Mouse (Mus musculus) kidney, adult 2 months (tissue): ENCODE results near the gene Gtf3c5. TPM values are rescaled to one million over a fixed set of nuclear protein-coding genes. Genes with fewer than 3 reads are reported as not detected.

Experiments
- DNase-seq: peaks from one replicate; pipeline ENCODE4 v3.0.0; 2021
- H3K27ac ChIP-seq: fragments of 200-500 bp; 2 replicates; pipeline ENCODE4 v1.5.1; 2012; ENCODE audit warnings: low read depth, low read length, control low read depth, inconsistent platforms; ENCODE audit not compliant: insufficient read depth
- H3K27me3 ChIP-seq: fragments of 200-500 bp; replicated peaks from 2 replicates; pipeline ENCODE4 v1.6.1; 2012; ENCODE audit warnings: mild to moderate bottlenecking, moderate library complexity, low read length, inconsistent platforms; ENCODE audit not compliant: control insufficient read depth, insufficient read depth
- H3K36me3 ChIP-seq: fragments of 200-500 bp; 2 replicates; pipeline ENCODE4 v1.6.1; 2012; ENCODE audit warnings: mild to moderate bottlenecking, moderate library complexity, low read length, inconsistent platforms; ENCODE audit not compliant: control insufficient read depth, insufficient read depth
- H3K4me1 ChIP-seq: fragments of 200-500 bp; 2 replicates; pipeline ENCODE4 v1.6.1; 2011; ENCODE audit warnings: low read length; ENCODE audit not compliant: control insufficient read depth, insufficient read depth
- H3K4me3 ChIP-seq: fragments of 200-500 bp; 2 replicates; pipeline ENCODE4 v1.5.1; 2011; ENCODE audit warnings: mild to moderate bottlenecking, low read depth, low read length, control low read depth; ENCODE audit not compliant: insufficient read depth
- CTCF ChIP-seq: fragments of 200-500 bp; conservative IDR thresholded peaks from 2 replicates; pipeline ENCODE4 v1.5.1; 2011; ENCODE audit warnings: low read depth, mild to moderate bottlenecking, control low read depth, low read length, moderate library complexity, mixed read lengths; ENCODE audit not compliant: insufficient read depth, insufficient read length
- POLR2A ChIP-seq: fragments of 200-500 bp; IDR thresholded peaks from one replicate; pipeline ENCODE4 v1.6.1; 2011; ENCODE audit warnings: low read depth, low read length, control low read depth
- WGBS: fragments of 180-500 bp; shearing (Covaris S2); methylation state at CpG from one replicate; pipeline ENCODE4 v1.1.7; 2018; 5-methylcytosine and 5-hydroxymethylcytosine counted together
- polyA plus RNA-seq: library from polyadenylated mRNA; depleted of rRNA; stranded (reverse); fragments of >200 nt; gene quantifications from 2 replicates; pipeline ENCODE4 v1.2.3, GENCODE M21; 2012

Gene Gtf3c5
- polyA plus RNA-seq, 1 experiment: 20.8 TPM

DNA sequence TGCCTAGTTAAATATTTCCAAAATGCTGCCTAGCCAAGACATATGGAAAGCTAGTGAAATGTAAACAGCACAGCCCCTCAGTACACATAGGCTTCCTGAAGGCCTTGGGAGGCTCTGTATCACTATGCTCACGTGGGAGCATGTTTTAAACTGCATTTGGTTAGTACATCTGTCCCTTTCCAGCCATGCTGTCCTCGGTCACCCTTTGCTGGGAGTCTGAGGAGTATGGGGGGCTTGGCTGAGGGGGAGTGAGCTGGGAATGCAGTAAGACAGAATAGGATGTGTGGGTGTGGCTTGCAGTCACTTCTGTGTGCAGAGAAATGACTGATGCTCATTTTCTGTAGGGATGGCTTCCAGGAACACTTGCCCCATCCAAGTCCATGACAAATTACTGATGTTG lies 2.2 kb upstream of the Gtf3c5 start:
- no peak for DNase-seq
- Histone ChIP-seq H3K27me3 (no peaks in the 10 kb centered on the region), H3K4me1 (no peaks in the 10 kb centered on the region), H3K36me3 (no peaks in the 10 kb centered on the region), H3K27ac (no peak overlapping the region), H3K4me3 (no peak overlapping the region)
- TF ChIP-seq POLR2A: no peak
- TF ChIP-seq CTCF: no peak
- 42% methylated on average over 2 of the region's 2 CpGs for WGBS

DNA sequence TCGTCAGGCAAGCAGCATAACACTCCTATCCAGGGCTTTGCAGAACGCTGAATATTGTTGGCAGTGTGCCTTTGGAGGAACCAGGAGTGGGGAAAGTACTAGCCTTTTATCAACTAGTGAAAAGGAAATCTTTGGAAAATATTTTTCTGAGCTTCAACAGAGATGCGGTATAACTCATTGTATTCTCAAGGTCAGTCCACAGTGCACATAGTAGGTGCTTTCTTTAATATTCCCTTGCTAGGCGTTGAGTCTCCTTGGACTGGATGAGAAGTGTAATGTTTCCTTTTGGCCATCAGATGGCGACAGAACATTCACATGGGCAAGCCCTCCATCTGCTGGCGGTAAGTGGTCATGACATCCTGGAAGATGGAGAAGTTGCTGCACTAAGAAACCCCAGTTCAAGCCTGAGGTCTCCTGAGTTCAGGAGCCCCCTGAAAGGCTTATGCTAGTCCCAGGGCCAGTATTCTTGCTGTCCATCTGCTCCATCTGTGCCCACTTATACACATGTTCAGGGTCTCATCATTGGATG lies 1.6 kb upstream of the Gtf3c5 start:
- TF ChIP-seq CTCF: peak; percentile 100; the same call in 1 of the 2 replicates
- TF ChIP-seq POLR2A: no peak
- H3K27me3 ChIP-seq: no peaks in the 10 kb centered on the region
- H3K36me3 ChIP-seq: no peaks in the 10 kb centered on the region
- DNase-seq: peak; percentile 87
- H3K27ac ChIP-seq: no peak overlapping the region
- H3K4me3 ChIP-seq: no peak overlapping the region
- H3K4me1 ChIP-seq: no peaks in the 10 kb centered on the region
- WGBS: 14% methylated on average over 6 of the region's 6 CpGs

DNA sequence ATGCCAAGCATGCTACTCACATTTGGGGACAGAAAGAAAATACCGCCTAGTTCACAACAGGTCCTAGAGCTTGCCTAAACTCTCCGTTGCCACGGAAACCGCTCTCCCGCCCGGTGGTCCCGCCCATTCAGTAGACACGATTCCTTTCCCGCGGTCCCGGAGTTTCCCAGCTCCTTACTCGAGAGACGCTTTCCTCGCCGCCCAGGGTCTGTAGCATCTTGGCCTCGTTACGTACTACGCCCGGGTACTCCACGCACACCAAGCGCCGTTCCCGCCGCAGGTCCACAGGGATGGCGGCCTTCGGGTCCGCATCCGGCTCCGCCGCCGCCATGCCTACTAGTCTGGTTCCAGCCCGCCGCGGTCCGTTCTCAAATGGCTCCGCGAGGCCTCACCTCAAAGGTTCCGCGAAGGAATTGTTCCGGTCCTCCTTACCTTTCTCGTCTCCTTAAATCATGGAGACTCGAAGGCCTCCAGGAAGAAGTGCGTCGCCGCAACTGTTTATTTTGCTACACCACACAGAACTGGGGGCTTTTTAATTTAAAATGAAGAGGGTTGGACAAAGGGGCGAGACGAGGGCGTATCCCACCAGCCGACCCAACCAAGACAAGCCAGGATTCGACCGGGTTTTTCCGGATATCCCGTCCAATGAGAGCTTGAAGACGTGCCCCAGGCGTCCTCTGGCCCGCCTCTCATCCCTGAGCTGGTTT lies 751 bp downstream of the Gtf3c5 start:
- under 1% methylated on average over 56 of the region's 56 CpGs for WGBS
- Histone ChIP-seq H3K27ac (peak overlapping the region; percentile 88), H3K27me3 (no peaks in the 10 kb centered on the region), H3K4me3 (peak overlapping the region; percentile 99), H3K36me3 (no peaks in the 10 kb centered on the region), H3K4me1 (no peaks in the 10 kb centered on the region)
- TF ChIP-seq POLR2A (peak; percentile 58), CTCF (no peak)
- peak; percentile 95 for DNase-seq

DNA sequence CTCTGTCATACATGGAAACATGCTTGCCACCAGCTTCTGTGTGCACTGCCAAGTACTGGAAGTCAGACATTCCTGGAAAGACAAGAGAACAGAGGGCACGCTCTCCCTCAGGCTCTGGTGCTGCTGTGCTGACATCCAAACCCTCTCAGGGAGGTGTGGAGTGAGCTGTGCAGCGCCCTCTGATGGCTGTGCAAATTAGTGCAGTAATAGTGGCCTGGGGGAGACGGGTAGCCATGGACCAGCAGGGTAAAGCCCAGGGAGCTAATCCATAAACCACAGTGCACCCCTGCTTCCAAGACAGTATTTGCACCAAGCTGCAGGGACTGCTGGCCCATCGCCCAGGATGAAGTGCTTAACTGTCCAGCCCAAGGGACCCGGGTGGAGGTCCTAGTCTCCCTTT lies 5.5 kb downstream of the Gtf3c5 start:
- H3K36me3 ChIP-seq: no peaks in the 10 kb centered on the region; the same call in 1 of the 2 replicates
- no peaks in the 10 kb centered on the region for H3K4me1 ChIP-seq
- TF ChIP-seq POLR2A: no peak
- peak; percentile 45 for TF ChIP-seq CTCF
- no peak overlapping the region for H3K27ac ChIP-seq
- DNase-seq: peak; percentile 11
- no peak overlapping the region for H3K4me3 ChIP-seq
- H3K27me3 ChIP-seq: no peaks in the 10 kb centered on the region
- WGBS: 80% methylated on average over 5 of the region's 5 CpGs

DNA sequence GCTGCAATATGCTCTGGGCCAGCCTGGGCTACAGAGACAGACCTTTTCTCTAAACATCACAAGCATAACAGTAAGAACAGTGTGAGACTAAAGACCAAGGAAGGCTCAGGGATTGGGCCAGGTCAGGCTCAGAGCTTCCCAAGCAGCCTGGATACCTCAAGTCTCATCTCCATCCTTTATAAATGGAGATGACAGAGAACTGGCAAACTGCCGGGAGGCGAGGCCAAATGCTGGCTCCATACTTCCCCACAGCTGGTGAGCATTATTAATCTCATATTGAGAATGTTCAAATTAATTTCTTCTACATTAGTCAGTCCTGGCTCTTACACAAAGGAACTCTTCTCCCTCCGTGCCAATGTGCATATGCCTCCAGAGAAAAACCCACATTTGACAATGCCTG lies 6.7 kb downstream of the Gtf3c5 start:
- TF ChIP-seq POLR2A (no peak), CTCF (no peak)
- WGBS: 88% methylated on average over 3 of the region's 3 CpGs
- no peaks in the 10 kb centered on the region; the same call in 1 of the 2 replicates for H3K36me3 ChIP-seq

DNA sequence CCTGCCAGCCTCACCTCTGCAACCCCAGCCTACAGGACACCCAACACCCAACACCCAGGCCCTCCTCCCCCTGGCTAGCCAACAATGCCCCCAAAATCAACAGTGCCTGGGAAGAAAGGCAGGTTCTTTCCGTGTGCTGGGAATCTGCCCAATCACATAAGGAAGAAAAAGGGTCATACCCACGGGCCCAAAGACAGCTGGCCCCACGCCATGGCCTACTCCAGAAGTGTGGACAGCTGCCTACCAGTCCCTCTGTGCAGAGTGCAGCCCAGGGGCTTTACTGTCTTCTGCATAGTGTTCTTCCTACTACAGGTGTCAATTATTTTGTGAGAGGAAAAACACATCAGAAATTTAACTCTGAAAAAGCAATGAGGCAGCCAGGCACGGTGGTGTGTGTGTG lies 8.2 kb downstream of the Gtf3c5 start:
- DNase-seq: no peak
- H3K36me3 ChIP-seq: no peaks in the 10 kb centered on the region; the same call in 1 of the 2 replicates
- no peak overlapping the region for H3K27ac ChIP-seq
- no peak overlapping the region for H3K4me3 ChIP-seq
- no peaks in the 10 kb centered on the region for H3K27me3 ChIP-seq
- WGBS: 82% methylated on average over 4 of the region's 4 CpGs
- TF ChIP-seq CTCF (no peak), POLR2A (no peak)
- no peaks in the 10 kb centered on the region for H3K4me1 ChIP-seq

More for the DNA sequence above, 6.7 kb downstream of the Gtf3c5 start:
- Histone ChIP-seq H3K27ac (no peak overlapping the region), H3K4me3 (no peak overlapping the region), H3K27me3 (no peaks in the 10 kb centered on the region), H3K4me1 (no peaks in the 10 kb centered on the region)
- DNase-seq: no peak

DNA sequence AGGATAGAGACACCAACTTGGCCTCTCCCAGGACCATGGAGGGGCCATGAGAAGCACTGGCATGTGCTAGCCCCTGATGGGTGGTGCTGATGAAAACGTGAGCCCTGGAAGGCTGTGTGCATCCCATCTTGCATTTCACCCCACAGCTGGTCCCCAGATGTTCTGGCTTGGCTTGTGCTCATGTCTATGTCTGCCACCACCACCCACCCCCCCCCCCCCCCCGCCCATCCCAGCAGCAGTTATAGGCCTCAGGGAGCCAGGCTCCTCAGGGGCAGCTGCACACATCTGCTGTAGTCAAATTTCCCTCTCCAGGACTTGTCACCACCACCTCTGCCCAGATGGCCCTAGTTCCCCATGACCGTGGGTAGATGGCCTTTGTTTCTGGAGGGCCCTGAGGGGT lies 13.6 kb downstream of the Gtf3c5 start:
- 75% methylated on average over 3 of the region's 3 CpGs for WGBS
- no peaks in the 10 kb centered on the region for H3K27me3 ChIP-seq
- H3K4me3 ChIP-seq: no peak overlapping the region
- DNase-seq: no peak
- no peak for TF ChIP-seq POLR2A
- TF ChIP-seq CTCF: no peak
- H3K27ac ChIP-seq: no peak overlapping the region
- H3K4me1 ChIP-seq: no peaks in the 10 kb centered on the region
- no peaks in the 10 kb centered on the region for H3K36me3 ChIP-seq
